Mouse (Mus musculus): ENCODE data around the gene Rd3. TPM values are rescaled to one million over a fixed set of nuclear protein-coding genes. Genes with fewer than 3 reads are reported as not detected.

Gene Rd3
- polyA plus RNA-seq (2014; fragmentation: Nextera tagmentation; extraction: Ambion mirVana): 1.3 and 1.7 TPM in 2 replicates

DNA sequence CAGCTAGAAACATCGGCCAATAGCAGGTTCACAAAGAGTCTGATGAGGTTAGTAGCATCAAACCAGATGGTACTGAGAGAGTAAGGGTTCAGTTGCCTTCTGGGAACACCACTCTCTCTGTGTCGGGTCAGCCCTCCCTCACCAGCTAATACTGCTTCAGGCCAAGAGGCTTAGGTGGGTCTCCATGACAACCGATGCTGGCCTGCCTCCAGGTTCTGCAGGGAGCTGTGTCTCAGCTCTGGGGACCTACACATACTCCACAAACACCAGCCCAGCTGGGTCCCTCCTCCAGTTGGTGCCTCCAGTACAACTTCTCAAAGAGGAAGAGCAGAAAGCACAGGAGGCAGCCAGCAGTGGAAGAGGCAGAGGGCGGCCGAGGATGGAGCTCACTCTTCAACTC, at the start of gene Rd3:
Gene Rd3, plus strand, starts transcription at position 184 of the 400 bp plus-strand sequence.
- no peaks in the 10 kb centered on the region for H3K27me3 ChIP-seq (ENCODE audit: control insufficient read depth, insufficient read depth, low read length)
- no peak within 1 kb of the TSS for H3K4me2 ChIP-seq
- peaks cover 3% of the 10 kb centered on the region; the same call in 1 of the 2 replicates for H3K4me1 ChIP-seq (ENCODE audit: control insufficient read depth, insufficient read depth, low read length)
- DNase-seq (ENCODE audit: low spot score, missing footprints) (no peak), ATAC-seq (ENCODE audit: low FRiP score) (peak; percentile 81)
- H3K9ac ChIP-seq (ENCODE audit: low read length): no peak within 1 kb of the TSS
- 42% methylated on average over 5 of the region's 5 CpGs for WGBS
- H3K4me3 ChIP-seq (ENCODE audit: low read depth, low read length): no peak within 1 kb of the TSS
- no peak within 1 kb of the TSS for H3K27ac ChIP-seq (ENCODE audit: low read depth, low read length)
- no peaks in the 10 kb centered on the region for H3K9me3 ChIP-seq (ENCODE audit: control insufficient read depth, low read length)
- H3K36me3 ChIP-seq (ENCODE audit: control insufficient read depth, insufficient read depth, low read length): no peaks in the 10 kb centered on the region

DNA sequence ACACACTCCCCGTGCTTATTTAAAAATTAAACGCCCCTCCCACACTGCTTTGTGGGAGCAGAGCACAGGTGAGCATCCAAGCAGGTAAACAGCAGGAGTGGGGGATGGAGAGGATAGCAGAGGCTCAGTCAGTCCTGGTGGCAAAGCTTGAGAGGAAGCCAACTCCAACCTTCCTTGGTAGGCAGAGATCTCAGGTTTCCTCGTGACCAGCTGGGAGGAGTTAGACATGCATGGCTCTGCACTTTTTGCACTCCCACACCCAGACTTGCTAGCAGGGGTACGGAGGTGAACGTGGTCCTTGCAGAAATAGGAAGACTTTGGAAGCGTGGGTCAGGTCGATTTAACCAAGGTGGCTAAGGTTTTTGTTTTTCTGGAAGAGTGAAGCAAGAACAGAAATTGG, 48.8 kb upstream of the Rd3 start:
- no peaks in the 10 kb centered on the region for H3K4me1 ChIP-seq (ENCODE audit: control insufficient read depth, insufficient read depth, low read length)
- no peak overlapping the region for H3K27ac ChIP-seq (ENCODE audit: low read depth, low read length)
- no peaks in the 10 kb centered on the region for H3K36me3 ChIP-seq (ENCODE audit: control insufficient read depth, insufficient read depth, low read length)
- H3K9me3 ChIP-seq (ENCODE audit: control insufficient read depth, low read length): no peaks in the 10 kb centered on the region
- H3K9ac ChIP-seq (ENCODE audit: low read length): no peak overlapping the region
- H3K4me2 ChIP-seq: no peak overlapping the region
- H3K27me3 ChIP-seq (ENCODE audit: control insufficient read depth, insufficient read depth, low read length): peaks cover 3% of the 10 kb centered on the region; the same call in 1 of the 2 replicates
- DNase-seq (ENCODE audit: low spot score, missing footprints): no peak
- no peak for ATAC-seq (ENCODE audit: low FRiP score)
- H3K4me3 ChIP-seq (ENCODE audit: low read depth, low read length): no peak overlapping the region
- WGBS: 82% methylated on average over 7 of the region's 7 CpGs

DNA sequence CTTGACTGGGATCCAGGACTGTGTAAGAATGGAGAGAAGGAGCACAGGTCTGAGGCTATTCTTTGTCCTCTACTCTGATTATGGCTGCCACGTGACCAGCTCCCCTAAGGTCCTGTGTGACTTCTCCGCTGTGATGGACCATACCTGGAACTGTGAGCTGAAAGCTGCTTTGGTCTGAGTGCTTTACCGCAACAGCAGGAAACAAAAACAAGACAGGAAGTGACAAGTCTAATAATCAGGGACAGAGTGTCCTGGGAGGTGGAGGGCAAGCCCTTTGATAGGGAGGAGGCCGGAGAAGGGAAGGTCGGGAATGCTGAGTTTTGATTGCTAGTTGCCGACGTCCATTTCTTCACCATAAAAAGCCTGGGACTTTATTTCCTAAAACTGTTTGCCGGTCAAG, 48.1 kb upstream of the Rd3 start:
- no peak overlapping the region for H3K9ac ChIP-seq (ENCODE audit: low read length)
- H3K4me2 ChIP-seq: no peak overlapping the region
- no peaks in the 10 kb centered on the region for H3K9me3 ChIP-seq (ENCODE audit: control insufficient read depth, low read length)
- no peak overlapping the region for H3K4me3 ChIP-seq (ENCODE audit: low read depth, low read length)
- WGBS: 81% methylated on average over 8 of the region's 8 CpGs
- no peaks in the 10 kb centered on the region for H3K36me3 ChIP-seq (ENCODE audit: control insufficient read depth, insufficient read depth, low read length)
- no peaks in the 10 kb centered on the region for H3K4me1 ChIP-seq (ENCODE audit: control insufficient read depth, insufficient read depth, low read length)
- H3K27ac ChIP-seq (ENCODE audit: low read depth, low read length): no peak overlapping the region
- peak; percentile 51 for DNase-seq (ENCODE audit: low spot score, missing footprints)
- ATAC-seq (ENCODE audit: low FRiP score): no peak
- peaks cover 3% of the 10 kb centered on the region; the same call in 1 of the 2 replicates for H3K27me3 ChIP-seq (ENCODE audit: control insufficient read depth, insufficient read depth, low read length)

DNA sequence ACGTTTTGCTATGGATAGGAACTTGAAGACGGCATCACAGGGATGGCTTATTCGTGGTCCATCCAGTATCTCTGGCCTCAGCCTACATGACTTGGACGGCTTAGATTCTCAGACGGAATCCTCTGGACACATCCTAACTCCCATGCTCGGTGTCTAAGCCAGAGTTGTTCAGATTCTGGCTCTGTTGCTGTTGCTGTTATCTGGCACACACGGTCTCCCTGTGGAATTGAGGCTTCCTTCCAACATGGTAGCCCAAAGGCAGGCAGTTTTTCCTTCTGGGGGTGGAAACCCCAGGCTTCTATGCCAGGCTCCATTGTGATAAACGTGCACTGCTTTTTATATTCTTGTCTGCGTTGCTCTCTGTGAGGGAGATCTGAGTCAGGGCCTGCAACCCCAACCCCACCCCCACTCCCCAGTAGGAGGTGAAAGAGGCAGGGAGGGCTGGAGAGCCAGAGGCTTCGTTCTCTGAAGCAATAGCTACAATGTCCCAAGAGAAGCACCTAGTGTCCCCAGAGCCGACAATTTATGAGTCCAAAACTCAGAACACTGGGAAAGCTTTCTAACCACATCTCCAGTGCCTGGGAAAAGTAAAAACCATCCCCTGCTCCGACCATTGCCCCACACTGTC, 47.2 kb upstream of the Rd3 start:
- H3K27ac ChIP-seq (ENCODE audit: low read depth, low read length): no peak overlapping the region
- no peak overlapping the region for H3K4me3 ChIP-seq (ENCODE audit: low read depth, low read length)
- WGBS: 71% methylated on average over 12 of the region's 12 CpGs
- H3K4me1 ChIP-seq (ENCODE audit: control insufficient read depth, insufficient read depth, low read length): no peaks in the 10 kb centered on the region
- DNase-seq (ENCODE audit: low spot score, missing footprints) (no peak), ATAC-seq (ENCODE audit: low FRiP score) (no peak)
- peaks cover 3% of the 10 kb centered on the region; the same call in 1 of the 2 replicates for H3K27me3 ChIP-seq (ENCODE audit: control insufficient read depth, insufficient read depth, low read length)
- no peak overlapping the region for H3K9ac ChIP-seq (ENCODE audit: low read length)
- H3K4me2 ChIP-seq: no peak overlapping the region
- H3K36me3 ChIP-seq (ENCODE audit: control insufficient read depth, insufficient read depth, low read length): no peaks in the 10 kb centered on the region
- H3K9me3 ChIP-seq (ENCODE audit: control insufficient read depth, low read length): no peaks in the 10 kb centered on the region

DNA sequence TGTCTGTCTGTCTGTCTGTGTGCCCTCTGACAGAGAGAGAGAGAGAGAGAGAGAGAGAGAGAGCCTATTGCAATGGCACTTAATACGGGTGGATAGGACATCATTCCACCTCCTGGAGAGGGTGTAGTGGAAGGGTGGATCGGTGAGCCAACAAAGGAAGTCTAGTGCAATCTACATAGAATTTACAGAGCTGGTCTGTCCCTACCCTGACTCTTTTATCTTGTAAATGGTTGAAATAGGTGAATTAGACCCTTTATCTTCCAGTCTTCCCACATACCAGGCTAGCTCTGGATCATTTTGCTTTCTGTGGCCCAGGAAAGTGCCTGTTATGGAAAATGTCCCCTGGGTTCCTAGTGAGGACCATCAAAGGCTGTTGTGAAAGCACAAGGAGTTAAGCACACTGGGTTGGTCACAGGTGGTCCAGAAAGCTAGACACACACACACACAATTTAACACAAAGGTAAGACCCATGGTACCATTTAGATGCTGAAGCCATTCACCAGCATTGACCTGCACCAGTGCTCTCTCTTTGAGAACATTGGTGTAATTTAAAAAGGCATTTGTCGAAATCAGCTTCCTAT, 46.6 kb upstream of the Rd3 start:
- Histone ChIP-seq H3K9me3 (ENCODE audit: control insufficient read depth, low read length) (no peaks in the 10 kb centered on the region), H3K27me3 (ENCODE audit: control insufficient read depth, insufficient read depth, low read length) (peaks cover 3% of the 10 kb centered on the region; the same call in 1 of the 2 replicates), H3K4me3 (ENCODE audit: low read depth, low read length) (no peak overlapping the region), H3K36me3 (ENCODE audit: control insufficient read depth, insufficient read depth, low read length) (no peaks in the 10 kb centered on the region), H3K27ac (ENCODE audit: low read depth, low read length) (no peak overlapping the region), H3K9ac (ENCODE audit: low read length) (no peak overlapping the region), H3K4me2 (no peak overlapping the region), H3K4me1 (ENCODE audit: control insufficient read depth, insufficient read depth, low read length) (no peaks in the 10 kb centered on the region)
- 81% methylated on average over 3 of the region's 3 CpGs for whole genome bisulfite sequencing
- no peak for ATAC-seq (ENCODE audit: low FRiP score)
- DNase-seq (ENCODE audit: low spot score, missing footprints): peak; percentile 65

DNA sequence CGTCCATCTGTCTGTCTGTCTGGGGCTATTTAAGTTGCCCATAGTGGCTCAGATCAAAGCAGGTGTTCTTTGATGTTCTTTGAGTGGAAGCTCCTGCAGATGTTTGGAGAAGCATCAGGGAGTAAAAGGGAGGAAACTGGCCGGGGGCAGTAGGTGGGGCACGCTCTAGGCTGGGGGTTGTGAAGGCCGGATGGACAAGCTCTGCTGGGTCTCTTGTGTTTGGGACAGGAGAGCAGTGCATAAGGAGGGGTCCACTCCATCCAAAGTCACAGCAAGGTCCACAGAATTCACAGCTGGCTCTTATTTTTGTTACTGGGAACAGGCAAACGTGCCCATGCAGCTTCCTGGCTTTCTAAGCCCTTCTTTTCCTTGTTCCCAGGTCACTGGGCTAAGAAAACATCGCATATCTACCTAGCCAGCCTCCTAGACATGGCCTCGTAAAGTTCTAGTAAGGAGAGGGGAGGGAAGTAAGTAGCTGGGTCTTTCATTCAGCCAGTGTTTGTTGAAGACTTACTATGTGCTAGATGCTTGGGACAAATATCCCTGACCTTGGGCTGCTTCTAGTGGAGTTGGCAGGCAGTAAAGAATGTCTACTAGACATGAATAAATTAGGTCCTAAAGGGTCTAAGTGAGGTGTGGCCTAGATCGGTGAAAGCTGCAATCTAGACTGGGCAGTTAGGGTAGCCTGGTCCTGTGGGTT, 44.7 kb upstream of the Rd3 start:
- H3K36me3 ChIP-seq (ENCODE audit: control insufficient read depth, insufficient read depth, low read length): no peaks in the 10 kb centered on the region
- H3K9ac ChIP-seq (ENCODE audit: low read length): no peak overlapping the region
- peaks cover 3% of the 10 kb centered on the region; the same call in 1 of the 2 replicates for H3K27me3 ChIP-seq (ENCODE audit: control insufficient read depth, insufficient read depth, low read length)
- ATAC-seq (ENCODE audit: low FRiP score) (no peak), DNase-seq (ENCODE audit: low spot score, missing footprints) (peak; percentile 81)
- H3K27ac ChIP-seq (ENCODE audit: low read depth, low read length): no peak overlapping the region
- no peak overlapping the region for H3K4me3 ChIP-seq (ENCODE audit: low read depth, low read length)
- no peak overlapping the region for H3K4me2 ChIP-seq
- 56% methylated on average over 8 of the region's 8 CpGs for WGBS
- no peaks in the 10 kb centered on the region for H3K4me1 ChIP-seq (ENCODE audit: control insufficient read depth, insufficient read depth, low read length)
- no peaks in the 10 kb centered on the region for H3K9me3 ChIP-seq (ENCODE audit: control insufficient read depth, low read length)

DNA sequence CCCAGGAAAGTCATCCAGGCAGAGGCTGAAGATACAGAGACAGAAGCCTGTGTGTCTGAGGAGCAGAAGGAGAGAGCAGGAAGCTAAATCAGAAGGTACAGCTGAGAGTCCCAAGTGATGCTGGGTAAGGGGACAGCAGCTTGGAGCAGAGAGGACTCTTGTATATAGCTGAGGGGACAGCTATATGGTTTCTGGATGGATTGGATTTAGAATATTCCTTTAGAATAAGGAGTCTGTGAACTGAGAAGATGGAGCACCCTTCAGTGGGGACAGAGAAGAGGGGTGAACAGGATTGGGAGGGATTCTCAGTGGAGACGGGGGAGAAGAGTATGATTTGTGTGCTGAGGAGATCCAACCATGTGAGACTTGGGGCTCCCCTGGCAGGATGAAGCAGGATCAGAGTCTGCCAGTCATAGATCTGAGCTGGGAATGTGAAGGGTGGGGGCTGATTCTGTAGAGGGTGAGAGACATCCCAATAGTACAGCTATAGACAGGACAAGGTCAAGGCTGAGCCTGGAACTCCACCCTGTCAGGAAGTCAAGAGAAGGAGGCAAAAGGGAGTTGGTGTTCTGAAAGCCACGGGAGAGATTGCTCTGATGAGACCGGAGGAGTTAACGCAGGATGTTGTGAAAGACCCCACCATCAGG, 44.1 kb upstream of the Rd3 start:
- no peak overlapping the region for H3K27ac ChIP-seq (ENCODE audit: low read depth, low read length)
- no peak overlapping the region for H3K9ac ChIP-seq (ENCODE audit: low read length)
- no peaks in the 10 kb centered on the region for H3K36me3 ChIP-seq (ENCODE audit: control insufficient read depth, insufficient read depth, low read length)
- H3K27me3 ChIP-seq (ENCODE audit: control insufficient read depth, insufficient read depth, low read length): peaks cover 3% of the 10 kb centered on the region; the same call in 1 of the 2 replicates
- no peak overlapping the region for H3K4me2 ChIP-seq
- no peak for ATAC-seq (ENCODE audit: low FRiP score)
- no peaks in the 10 kb centered on the region for H3K9me3 ChIP-seq (ENCODE audit: control insufficient read depth, low read length)
- DNase-seq (ENCODE audit: low spot score, missing footprints): peak; percentile 77
- no peaks in the 10 kb centered on the region for H3K4me1 ChIP-seq (ENCODE audit: control insufficient read depth, insufficient read depth, low read length)
- H3K4me3 ChIP-seq (ENCODE audit: low read depth, low read length): no peak overlapping the region
- 79% methylated on average over 4 of the region's 4 CpGs for WGBS

DNA sequence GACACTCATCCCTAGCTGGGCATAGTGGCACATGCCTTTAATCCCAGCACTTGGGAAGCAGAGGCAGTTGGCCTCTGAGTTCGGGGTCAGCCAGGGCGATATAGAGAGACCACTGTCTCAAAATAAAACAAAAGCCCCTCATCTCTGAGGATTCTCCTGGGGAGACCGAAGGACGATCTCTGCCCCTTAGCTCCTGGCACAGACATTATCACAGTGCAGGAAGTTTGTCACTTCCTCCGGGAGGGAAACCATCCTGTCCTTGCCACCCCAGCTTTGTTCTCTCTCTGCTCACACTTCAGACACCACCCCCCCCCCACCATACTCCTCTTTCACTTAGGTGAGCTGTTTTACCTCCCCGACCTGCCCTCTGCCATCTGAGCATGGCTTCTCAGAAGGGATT, 33.5 kb upstream of the Rd3 start:
- Histone ChIP-seq H3K9ac (ENCODE audit: low read length) (no peak overlapping the region), H3K4me3 (ENCODE audit: low read depth, low read length) (no peak overlapping the region), H3K4me2 (no peak overlapping the region), H3K36me3 (ENCODE audit: control insufficient read depth, insufficient read depth, low read length) (no peaks in the 10 kb centered on the region), H3K27ac (ENCODE audit: low read depth, low read length) (no peak overlapping the region), H3K4me1 (ENCODE audit: control insufficient read depth, insufficient read depth, low read length) (no peaks in the 10 kb centered on the region), H3K27me3 (ENCODE audit: control insufficient read depth, insufficient read depth, low read length) (no peaks in the 10 kb centered on the region), H3K9me3 (ENCODE audit: control insufficient read depth, low read length) (no peaks in the 10 kb centered on the region)
- DNase-seq (ENCODE audit: low spot score, missing footprints): peak; percentile 44
- ATAC-seq (ENCODE audit: low FRiP score): no peak
- WGBS: 88% methylated on average over 6 of the region's 6 CpGs

DNA sequence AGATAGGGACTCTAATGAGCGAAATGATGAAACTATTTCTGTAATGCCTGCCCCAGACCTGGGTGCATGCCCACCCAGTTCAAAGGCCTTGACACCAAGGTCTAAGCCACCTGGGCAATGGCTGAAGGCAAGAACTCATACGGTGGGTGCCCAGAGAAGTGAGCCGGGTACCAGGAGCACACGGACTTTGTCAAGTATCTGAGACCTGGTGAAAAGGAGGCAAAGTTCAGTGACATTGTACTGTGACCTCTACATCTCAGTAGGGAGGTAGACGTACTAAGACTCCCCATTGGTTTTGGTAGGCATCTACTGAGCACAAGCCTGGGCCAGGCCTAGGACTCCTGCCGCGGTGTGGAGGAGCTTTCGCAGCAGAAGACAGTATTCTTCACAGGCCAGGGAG, 31.8 kb upstream of the Rd3 start:
- Histone ChIP-seq H3K4me1 (ENCODE audit: control insufficient read depth, insufficient read depth, low read length) (no peaks in the 10 kb centered on the region), H3K4me3 (ENCODE audit: low read depth, low read length) (no peak overlapping the region), H3K27ac (ENCODE audit: low read depth, low read length) (no peak overlapping the region), H3K36me3 (ENCODE audit: control insufficient read depth, insufficient read depth, low read length) (no peaks in the 10 kb centered on the region), H3K9me3 (ENCODE audit: control insufficient read depth, low read length) (no peaks in the 10 kb centered on the region), H3K4me2 (no peak overlapping the region), H3K9ac (ENCODE audit: low read length) (no peak overlapping the region), H3K27me3 (ENCODE audit: control insufficient read depth, insufficient read depth, low read length) (no peaks in the 10 kb centered on the region)
- 86% methylated on average over 8 of the region's 8 CpGs for WGBS
- ATAC-seq (ENCODE audit: low FRiP score) (no peak), DNase-seq (ENCODE audit: low spot score, missing footprints) (no peak)

Measured in midbrain, embryonic 11.5 days (tissue).